ENCODE assay signal across 9 mouse cellular contexts in genomic region chr9:107579023-107579900, GRCm38 (mm10). TPM values are rescaled to one million over a fixed set of nuclear protein-coding genes. Genes with fewer than 3 reads are reported as not detected.
DNase-seq lines count a peak whose midpoint lies in the region; ATAC-seq and TF ChIP-seq lines count a peak whose summit lies in the region.
"Had no signal": no experiment of that assay in that cellular context is flagged by ENCODE, and none has a peak within 500 bp of the region (broad histone marks: within the 10 kb centered on the region; RNA-seq: fewer than 3 reads in every experiment).

No protein-coding gene starts in this region.

- TF ChIP-seq CTCF in lung, postnatal 0 days (IDR thresholded peaks at IDR 0.05) = no peak

- ATAC-seq in lung, postnatal 0 days = no peak
- no peak for ATAC-seq in forebrain, embryonic 16.5 days
- no peak for ATAC-seq in neural tube, embryonic 15.5 days (ENCODE audit: low FRiP score)

- TF ChIP-seq EP300 in lung, postnatal 0 days (IDR thresholded peaks at IDR 0.05) = no peak

- 94% methylated on average over 14 of the region's 14 CpGs for WGBS in lung, postnatal 0 days
- WGBS in forebrain, embryonic 16.5 days = 93% methylated on average over 14 of the region's 14 CpGs
- WGBS in neural tube, embryonic 15.5 days = 86% methylated on average over 14 of the region's 14 CpGs

- no peak overlapping the region for H3K9ac ChIP-seq in lung, postnatal 0 days (replicated peaks; ENCODE audit: low read depth)
- no peak overlapping the region for H3K9ac ChIP-seq in forebrain, embryonic 16.5 days (replicated peaks; ENCODE audit: low read depth, low read length)
- H3K9ac ChIP-seq in neural tube, embryonic 15.5 days (replicated peaks) = 0 out of 2 replicates have a peak overlapping the region, but pooled peaks have one; percentile 14

- no peak overlapping the region; the same call in 1 of the 2 replicates for H3K27ac ChIP-seq in lung, postnatal 0 days (ENCODE audit: low read length)
- peak overlapping the region; percentile 92 for H3K27ac ChIP-seq in forebrain, embryonic 16.5 days (ENCODE audit: low read length)
- H3K27ac ChIP-seq in neural tube, embryonic 15.5 days (replicated peaks) = no peak overlapping the region

- H3K27me3 ChIP-seq in lung, postnatal 0 days (replicated peaks; ENCODE audit: insufficient read depth, low read length) = no peaks in the 10 kb centered on the region
- H3K27me3 ChIP-seq in forebrain, embryonic 16.5 days (replicated peaks; ENCODE audit: control insufficient read depth, insufficient read depth, low read length) = no peaks in the 10 kb centered on the region
- H3K27me3 ChIP-seq in neural tube, embryonic 15.5 days (replicated peaks) = no peaks in the 10 kb centered on the region

- peaks cover 6% of the 10 kb centered on the region for H3K4me1 ChIP-seq in lung, postnatal 0 days (ENCODE audit: insufficient read depth, low read depth, low read length)
- peaks cover 29% of the 10 kb centered on the region for H3K4me1 ChIP-seq in forebrain, embryonic 16.5 days (replicated peaks; ENCODE audit: control insufficient read depth, insufficient read depth, low read length)
- peaks cover 47% of the 10 kb centered on the region for H3K4me1 ChIP-seq in neural tube, embryonic 15.5 days

- peak; percentile 46 to 52 for DNase-seq in cerebellum, postnatal 36 days
- DNase-seq in cerebellum, postnatal 4 days (ENCODE audit: low spot score in 2 of 2) = no peak
- DNase-seq in lung, postnatal 0 days (ENCODE audit: low spot score) = peak; percentile 19
- no peak for DNase-seq in lung, postnatal 10 days
- DNase-seq in urinary bladder, postnatal 25 days (ENCODE audit: low spot score) = no peak
- no peak for DNase-seq in T-cell, adult 2 months (ENCODE audit: low spot score)
- DNase-seq: cerebellum, adult 9-11 months had no signal

- H3K4me2 ChIP-seq in lung, postnatal 0 days (replicated peaks; ENCODE audit: low read depth, low read length) = no peak overlapping the region
- H3K4me2 ChIP-seq in forebrain, embryonic 16.5 days (ENCODE audit: low read length) = no peak overlapping the region
- H3K4me2 ChIP-seq in neural tube, embryonic 15.5 days = peak overlapping the region; percentile 94

- no peak overlapping the region for H3K4me3 ChIP-seq in lung, postnatal 0 days (ENCODE audit: low read depth, low read length)
- no peak overlapping the region for H3K4me3 ChIP-seq in forebrain, embryonic 16.5 days (replicated peaks; ENCODE audit: low read length)
- no peak overlapping the region for H3K4me3 ChIP-seq in neural tube, embryonic 15.5 days (replicated peaks)

- no peaks in the 10 kb centered on the region for H3K36me3 ChIP-seq in lung, postnatal 0 days (ENCODE audit: insufficient read depth, low read length)
- peaks cover 8% of the 10 kb centered on the region; the same call in 1 of the 2 replicates for H3K36me3 ChIP-seq in forebrain, embryonic 16.5 days (ENCODE audit: control insufficient read depth, insufficient read depth)
- H3K36me3 ChIP-seq in neural tube, embryonic 15.5 days = peaks cover 6% of the 10 kb centered on the region; the same call in 1 of the 2 replicates

- H3K9me3 ChIP-seq in lung, postnatal 0 days (ENCODE audit: low read length) = no peaks in the 10 kb centered on the region
- H3K9me3 ChIP-seq in forebrain, embryonic 16.5 days (ENCODE audit: control insufficient read depth, low read length) = no peaks in the 10 kb centered on the region
- H3K9me3 ChIP-seq in neural tube, embryonic 15.5 days (replicated peaks) = no peaks in the 10 kb centered on the region

RNA-seq across cellular contexts. Expression of gene Naa80, which starts 0.6 kb away (rescaled TPM):
- 17.9 and 22.0 TPM in 2 replicates for polyA plus RNA-seq in lung, postnatal 0 days (2015; fragmentation: Nextera tagmentation; extraction: Ambion mirVana)
- polyA plus RNA-seq in forebrain, embryonic 16.5 days (2015; fragmentation: Nextera tagmentation; extraction: Ambion mirVana) = 16.2 and 16.9 TPM in 2 replicates
- 16.9 and 19.7 TPM in 2 replicates for polyA plus RNA-seq in neural tube, embryonic 15.5 days (2015; fragmentation: Nextera tagmentation; extraction: Ambion mirVana)

RNA-seq across cellular contexts. Expression of gene Hyal3, which starts 1.4 kb away (rescaled TPM):
- 1.7 and 2.2 TPM in 2 replicates for polyA plus RNA-seq in lung, postnatal 0 days (2015; fragmentation: Nextera tagmentation; extraction: Ambion mirVana)
- polyA plus RNA-seq in forebrain, embryonic 16.5 days (2015; fragmentation: Nextera tagmentation; extraction: Ambion mirVana) = 1.4 TPM in 2 replicates
- 2.0 and 2.2 TPM in 2 replicates for polyA plus RNA-seq in neural tube, embryonic 15.5 days (2015; fragmentation: Nextera tagmentation; extraction: Ambion mirVana)

RNA-seq across cellular contexts. Expression of gene Hyal1, which starts 2.5 kb away (rescaled TPM):
- 9.7 and 11.0 TPM in 2 replicates for polyA plus RNA-seq in lung, postnatal 0 days (2015; fragmentation: Nextera tagmentation; extraction: Ambion mirVana)
- polyA plus RNA-seq in forebrain, embryonic 16.5 days (2015; fragmentation: Nextera tagmentation; extraction: Ambion mirVana) = 6.9 and 7.2 TPM in 2 replicates
- 8.5 and 11.0 TPM in 2 replicates for polyA plus RNA-seq in neural tube, embryonic 15.5 days (2015; fragmentation: Nextera tagmentation; extraction: Ambion mirVana)

RNA-seq across cellular contexts. Expression of gene Ifrd2, which starts 8.2 kb away (rescaled TPM):
- polyA plus RNA-seq in lung, postnatal 0 days (2015; fragmentation: Nextera tagmentation; extraction: Ambion mirVana) = 22.4 and 24.1 TPM in 2 replicates
- 14.4 and 16.8 TPM in 2 replicates for polyA plus RNA-seq in forebrain, embryonic 16.5 days (2015; fragmentation: Nextera tagmentation; extraction: Ambion mirVana)
- polyA plus RNA-seq in neural tube, embryonic 15.5 days (2015; fragmentation: Nextera tagmentation; extraction: Ambion mirVana) = 14.4 and 25.2 TPM in 2 replicates

RNA-seq across cellular contexts. Expression of gene Hyal2, which starts 11.5 kb away (rescaled TPM):
- polyA plus RNA-seq in lung, postnatal 0 days (2015; fragmentation: Nextera tagmentation; extraction: Ambion mirVana) = 103 and 104 TPM in 2 replicates
- polyA plus RNA-seq in forebrain, embryonic 16.5 days (2015; fragmentation: Nextera tagmentation; extraction: Ambion mirVana) = 69.7 and 74.5 TPM in 2 replicates
- 56.0 and 57.3 TPM in 2 replicates for polyA plus RNA-seq in neural tube, embryonic 15.5 days (2015; fragmentation: Nextera tagmentation; extraction: Ambion mirVana)

Comparison
In these comparisons a context has a peak if more than half of its experiments do, and no peak if none do; other contexts are left out.
1. DNase-seq: peak in cerebellum, postnatal 36 days (2 of 2) and lung, postnatal 0 days (single experiment); none in cerebellum, postnatal 4 days (0 of 2), lung, postnatal 10 days (single experiment), urinary bladder, postnatal 25 days (single experiment) and T-cell, adult 2 months (single experiment).